Mouse (Mus musculus) hematopoietic stem cell, adult 5-6 weeks (primary cell): ENCODE results near the gene Unc93a2. TPM values are rescaled to one million over a fixed set of nuclear protein-coding genes. Genes with fewer than 3 reads are reported as not detected.
"Not testable (repeated sequence)": the region's sequence is repeated elsewhere in the genome, so short reads cannot be mapped to it uniquely, and the experiment has no call there.

Experiments used
- ATAC-seq, 2 experiments: fragments of 125-278 bp in 1 of 2; replicated peaks in 1 of 2; 2 replicates each; pipeline ENCODE4 v1.8.0; 2016 to 2017; ENCODE audit warnings: inconsistent platforms in 2 of 2, mild to moderate bottlenecking in 2 of 2, moderate number of reproducible peaks in 2 of 2, low read depth in 1 of 2, moderate TSS enrichment in 1 of 2; ENCODE audit not compliant: low FRiP score in 2 of 2, poor library complexity in 2 of 2, severe bottlenecking in 2 of 2, insufficient read depth in 1 of 2, low TSS enrichment in 1 of 2
- total RNA-seq: library from RNA; stranded (forward); fragments of 172-1452, 232-1000 nt; gene quantifications from 2 replicates; pipeline ENCODE4 v1.2.3, GENCODE M21; 2017

The Unc93a2 gene
- total RNA-seq, 1 experiment from 2014 or later = not detected

GRCm38 (mm10) chr17:7319789-7320188 is 65.5 kb downstream of the Unc93a2 start:
- not testable (repeated sequence) for ATAC-seq

DNA sequence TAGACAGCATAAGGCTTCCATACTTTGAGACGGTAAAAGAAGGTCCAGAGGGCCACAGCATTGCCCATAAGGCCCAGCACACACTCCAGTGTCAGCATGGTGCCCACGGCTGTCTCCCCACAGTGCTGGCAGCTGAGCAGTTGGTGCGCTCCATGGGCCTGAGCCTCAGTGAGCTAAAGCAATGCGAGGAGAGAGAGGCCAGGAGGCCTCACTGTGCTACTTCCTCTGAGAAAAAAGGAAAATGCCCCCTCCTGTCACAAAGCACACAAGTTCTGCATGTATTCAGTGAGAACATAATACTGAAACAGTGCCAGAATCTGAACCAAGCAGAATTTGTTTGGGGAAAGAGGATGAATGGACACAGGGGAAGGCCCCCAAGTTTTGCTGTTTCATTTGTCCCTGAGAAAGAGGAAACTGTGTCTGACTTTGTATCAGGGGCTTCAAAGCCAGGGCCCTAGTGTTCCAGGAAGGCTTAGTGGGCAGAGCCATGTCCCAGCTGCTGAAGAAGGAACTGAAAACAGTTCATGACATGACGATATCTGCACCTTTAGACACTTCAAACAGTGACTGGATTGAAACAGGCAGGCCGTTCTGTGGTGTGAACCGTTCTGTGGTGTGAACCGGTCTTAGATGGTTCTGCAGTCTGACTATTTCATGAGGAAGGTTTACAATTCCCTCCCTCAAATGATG is 69.4 kb downstream of the Unc93a2 start:
- ATAC-seq = peak; percentile 75 to 79

Other genes starting within 250 kb of the Unc93a2 start
- 0.40 and 3.6 TPM in 2 replicates for gene Rps6ka2, start 215.3 kb downstream of the Unc93a2 start, total RNA-seq
- not detected in 2 replicates for gene Tcp10a, start 60.8 kb downstream of the Unc93a2 start, total RNA-seq
- gene Ttll2, start 32.8 kb downstream of the Unc93a2 start, total RNA-seq = not detected in 2 replicates
- not detected in 2 replicates for gene Gm49630, start 13.5 kb downstream of the Unc93a2 start, total RNA-seq